Mouse (Mus musculus) G1E (cell line): ENCODE data around the gene Ksr1. TPM values are rescaled to one million over a fixed set of nuclear protein-coding genes. Genes with fewer than 3 reads are reported as not detected.
A peak's percentile ranks its signal among the peaks of the same experiment; 100 is the strongest.

Source experiments
- ATAC-seq: 2 replicates; pipeline ENCODE4 v1.8.0; 2016; ENCODE audit warnings: mild to moderate bottlenecking; ENCODE audit not compliant: insufficient number of reproducible peaks, poor library complexity, low FRiP score, severe bottlenecking; ENCODE audit errors: extremely low read depth
- DNase-seq: peaks from one replicate; pipeline ENCODE4 v3.0.0; 2012; ENCODE audit warnings: low spot score
- H3K27me3 ChIP-seq: 2 replicates; pipeline ENCODE4 v1.6.1; 2012; ENCODE audit warnings: mild to moderate bottlenecking, low read length, inconsistent platforms; ENCODE audit not compliant: insufficient read depth
- H3K36me3 ChIP-seq: replicated peaks from 2 replicates; pipeline ENCODE3; 2012; ENCODE audit warnings: mild to moderate bottlenecking, inconsistent platforms
- H3K4me1 ChIP-seq: 2 replicates; pipeline ENCODE4 v1.6.1; 2012; ENCODE audit warnings: low read depth, low read length, inconsistent platforms, mixed read lengths; ENCODE audit not compliant: insufficient read depth
- H3K4me3 ChIP-seq: 2 replicates; pipeline ENCODE4 v1.5.1; 2012; ENCODE audit warnings: low read depth, mild to moderate bottlenecking, inconsistent platforms, low read length, moderate library complexity, mixed read lengths
- H3K9me3 ChIP-seq: replicated peaks from 2 replicates; pipeline ENCODE4 v1.6.1; 2012; ENCODE audit warnings: inconsistent platforms
- CTCF ChIP-seq: IDR thresholded peaks from 2 replicates; pipeline ENCODE4 v1.5.1; 2012; ENCODE audit warnings: low read depth, low read length, inconsistent platforms, mixed read lengths
- GATA1 ChIP-seq: IDR thresholded peaks from 2 replicates; pipeline ENCODE4 v1.6.1; 2012; ENCODE audit warnings: borderline replicate concordance, low read length, inconsistent platforms, mixed read lengths
- GATA2 ChIP-seq: IDR thresholded peaks from 2 replicates; pipeline ENCODE4 v1.6.1; 2012; ENCODE audit warnings: low read depth, low read length, inconsistent platforms, borderline replicate concordance
- POLR2AphosphoS5 ChIP-seq: IDR thresholded peaks from 2 replicates; pipeline ENCODE4 v1.6.1; 2012; ENCODE audit warnings: low read depth, low read length, inconsistent platforms; ENCODE audit not compliant: insufficient replicate concordance
- TAL1 ChIP-seq: conservative IDR thresholded peaks from 2 replicates; pipeline ENCODE4 v1.6.1; 2012; ENCODE audit warnings: low read depth, low read length, inconsistent platforms, mixed read lengths
- polyA plus RNA-seq: library from polyadenylated mRNA; stranded (reverse); fragments of >175 nt; gene quantifications from 2 replicates; pipeline ENCODE4 v1.2.3, GENCODE M21; 2012
- total RNA-seq, 2 experiments: library from RNA; stranded (forward) in 1 of 2; stranded (reverse) in 1 of 2; fragments of 200-1000 nt in 1 of 2; fragments of >200 nt in 1 of 2; fragmentation: Nextera tagmentation in 1 of 2; gene quantifications; 2 replicates each; pipeline ENCODE4 v1.2.3; 2014 to 2017

Gene Ksr1
- total and polyA plus RNA-seq, 3 experiments: 3.3 to 9.0 (median 3.8) TPM

DNA sequence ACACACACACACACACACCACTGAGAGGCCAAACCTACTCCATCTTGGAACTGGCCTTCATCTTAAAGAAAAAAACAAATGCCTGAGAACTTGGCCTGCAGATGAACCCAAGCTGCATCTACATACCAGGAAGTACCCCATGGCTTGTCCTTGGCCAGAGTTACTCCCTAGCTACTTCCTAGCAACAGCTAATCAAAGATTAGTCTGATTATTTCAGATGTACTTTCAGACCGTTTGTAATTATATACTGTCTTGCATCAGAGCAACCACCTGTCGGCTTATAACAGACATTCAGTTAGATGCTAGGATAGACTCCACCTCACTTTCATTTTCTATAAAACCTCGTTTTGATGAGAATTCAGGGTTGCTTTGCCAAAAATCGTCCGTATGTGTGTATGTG is 139.8 kb downstream of the Ksr1 start:
- DNase-seq (no peak), ATAC-seq (no peak)
- Histone ChIP-seq H3K36me3 (no peaks in the 10 kb centered on the region), H3K4me1 (peaks cover 64% of the 10 kb centered on the region), H3K9me3 (no peaks in the 10 kb centered on the region), H3K27me3 (no peaks in the 10 kb centered on the region), H3K4me3 (no peak overlapping the region)
- TF ChIP-seq GATA1 (no peak), POLR2AphosphoS5 (no peak), TAL1 (no peak), CTCF (no peak), GATA2 (no peak)

GRCm38 (mm10) chr11:79005578-79006394 is 140.4 kb downstream of the Ksr1 start:
- H3K36me3 ChIP-seq: no peaks in the 10 kb centered on the region
- DNase-seq: no peak
- H3K4me3 ChIP-seq: no peak overlapping the region

GRCm38 (mm10) chr11:79003769-79004638 is 142.2 kb downstream of the Ksr1 start:
- peaks cover 67% of the 10 kb centered on the region for H3K4me1 ChIP-seq

More at GRCm38 (mm10) chr11:79005578-79006394, 140.4 kb downstream of the Ksr1 start:
- H3K27me3 ChIP-seq: no peaks in the 10 kb centered on the region
- H3K4me1 ChIP-seq: peaks cover 64% of the 10 kb centered on the region
- TF ChIP-seq POLR2AphosphoS5 (no peak), CTCF (no peak), GATA2 (no peak), GATA1 (no peak), TAL1 (no peak)
- H3K9me3 ChIP-seq: no peaks in the 10 kb centered on the region
- no peak for ATAC-seq

GRCm38 (mm10) chr11:79003053-79003768 is 143.0 kb downstream of the Ksr1 start:
- ATAC-seq (peak; percentile 74), DNase-seq (no peak)
- peaks cover 67% of the 10 kb centered on the region for H3K4me1 ChIP-seq
- TF ChIP-seq POLR2AphosphoS5 (no peak), TAL1 (no peak), GATA1 (no peak), CTCF (no peak), GATA2 (no peak)
- no peak overlapping the region; the same call in 1 of the 2 replicates for H3K4me3 ChIP-seq
- H3K27me3 ChIP-seq: no peaks in the 10 kb centered on the region
- H3K9me3 ChIP-seq: no peaks in the 10 kb centered on the region
- H3K36me3 ChIP-seq: no peaks in the 10 kb centered on the region

More at GRCm38 (mm10) chr11:79003769-79004638, 142.2 kb downstream of the Ksr1 start:
- no peak for TF ChIP-seq TAL1
- DNase-seq: no peak
- Histone ChIP-seq H3K36me3 (no peaks in the 10 kb centered on the region), H3K9me3 (no peaks in the 10 kb centered on the region), H3K4me3 (peak overlapping the region; percentile 27; the same call in 1 of the 2 replicates), H3K27me3 (no peaks in the 10 kb centered on the region)
- ATAC-seq: no peak

DNA sequence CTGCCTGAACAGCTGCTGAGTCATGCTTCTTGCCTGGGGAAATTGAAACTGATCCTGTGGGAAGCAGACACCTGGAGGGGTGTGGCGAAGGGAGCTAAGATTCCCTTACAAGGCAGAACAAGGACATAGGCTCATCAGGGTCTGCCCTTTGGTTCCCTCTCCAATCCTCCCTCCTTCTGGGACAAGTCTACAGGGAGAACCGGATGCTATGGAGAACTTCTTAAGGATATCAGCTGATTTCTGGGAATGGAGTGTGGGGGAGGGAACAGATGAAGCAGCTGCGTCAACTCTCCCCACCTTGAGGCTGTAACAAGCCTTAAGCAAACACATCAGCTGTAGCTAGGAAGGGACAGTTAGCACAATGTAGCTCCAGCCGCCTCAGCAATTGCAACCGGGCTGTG is 143.7 kb downstream of the Ksr1 start:
- peaks cover 60% of the 10 kb centered on the region for H3K4me1 ChIP-seq
- no peaks in the 10 kb centered on the region for H3K27me3 ChIP-seq
- peaks cover 2% of the 10 kb centered on the region; the same call in 1 of the 2 replicates for H3K9me3 ChIP-seq
- ATAC-seq: 0 out of 2 replicates have a peak, but pooled peaks have one; percentile 5
- peak overlapping the region; percentile 10; the same call in 1 of the 2 replicates for H3K4me3 ChIP-seq
- TF ChIP-seq GATA1 (no peak), POLR2AphosphoS5 (no peak), GATA2 (no peak), CTCF (no peak), TAL1 (no peak)
- no peak for DNase-seq
- H3K36me3 ChIP-seq: no peaks in the 10 kb centered on the region

- Histone ChIP-seq H3K27me3 (no peaks in the 10 kb centered on the region), H3K36me3 (no peaks in the 10 kb centered on the region), H3K9me3 (peaks cover 3% of the 10 kb centered on the region; the same call in 1 of the 2 replicates), H3K4me3 (no peak overlapping the region), H3K4me1 (peaks cover 59% of the 10 kb centered on the region)
- no peak for ATAC-seq
- no peak for DNase-seq
- TF ChIP-seq GATA2 (no peak), POLR2AphosphoS5 (no peak), CTCF (no peak), GATA1 (no peak), TAL1 (no peak)
Measured at GRCm38 (mm10) chr11:79001871-79002270, 144.3 kb downstream of the Ksr1 start.
